Mouse (Mus musculus) ES-E14 (cell line): ENCODE measurements at regions not wholly inside any gene's neighbourhood (a gene's known extent, or its start where the extent isn't known, plus 50 kb on each side); places are given as distances from the start of the nearest gene placed in this dataset.

Experiments
- DNase-seq: peaks from one replicate; pipeline ENCODE4 v3.0.0-alpha.2; 2013; ENCODE audit warnings: low read depth, low spot score
- H3K27ac ChIP-seq: 2 replicates; pipeline ENCODE4 v1.5.1; 2012; ENCODE audit warnings: low read depth, mild to moderate bottlenecking, low read length, moderate library complexity, mixed read lengths; ENCODE audit not compliant: poor library complexity, insufficient read depth, severe bottlenecking
- H3K36me3 ChIP-seq: 2 replicates; pipeline ENCODE4 v1.6.1; 2012; ENCODE audit warnings: mild to moderate bottlenecking, low read length, moderate library complexity, mixed read lengths; ENCODE audit not compliant: control insufficient read depth, poor library complexity, insufficient read depth, severe bottlenecking
- H3K4me1 ChIP-seq, 2 experiments: fragments of 150-350 bp in 1 of 2; sonication (generic) in 1 of 2; 2 replicates each; pipeline ENCODE4 v1.6.1; 2012; ENCODE audit warnings: low read length in 2 of 2, mild to moderate bottlenecking in 1 of 2, mixed read lengths in 1 of 2; ENCODE audit not compliant: control insufficient read depth in 2 of 2, insufficient read depth in 2 of 2, poor library complexity in 1 of 2
- H3K4me3 ChIP-seq, 2 experiments: fragments of 150-350 bp in 1 of 2; sonication (generic) in 1 of 2; 2 replicates each; pipeline ENCODE4 v1.5.1; 2012; ENCODE audit warnings: low read length in 2 of 2, low read depth in 1 of 2, mild to moderate bottlenecking in 1 of 2, mixed read lengths in 1 of 2; ENCODE audit not compliant: insufficient read depth in 1 of 2, poor library complexity in 1 of 2, severe bottlenecking in 1 of 2
- H3K9ac ChIP-seq: 2 replicates; pipeline ENCODE4 v1.6.1; 2012; ENCODE audit warnings: low read depth, mild to moderate bottlenecking, low read length, mixed read lengths; ENCODE audit not compliant: poor library complexity, insufficient read depth, severe bottlenecking
- H3K9me3 ChIP-seq: fragments of 150-350 bp; sonication (generic); 2 replicates; pipeline ENCODE4 v1.6.1; 2012; ENCODE audit warnings: low read depth, mild to moderate bottlenecking, low read length; ENCODE audit not compliant: control insufficient read depth, insufficient read depth
- CHD2 ChIP-seq: IDR thresholded peaks from 2 replicates; pipeline ENCODE4 v1.6.1; 2014; ENCODE audit warnings: mild to moderate bottlenecking, low read depth, low read length, inconsistent platforms
- HCFC1 ChIP-seq: IDR thresholded peaks from 2 replicates; pipeline ENCODE4 v1.6.1; 2012; ENCODE audit warnings: low read length, inconsistent platforms, borderline replicate concordance; ENCODE audit not compliant: insufficient read depth
- MAFK ChIP-seq: IDR thresholded peaks from 2 replicates; pipeline ENCODE4 v1.6.1; 2014; ENCODE audit warnings: mild to moderate bottlenecking, low read depth, low read length, inconsistent platforms; ENCODE audit not compliant: insufficient read depth
- ZC3H11A ChIP-seq: IDR thresholded peaks from 2 replicates; pipeline ENCODE4 v1.6.1; 2012; ENCODE audit warnings: low read depth, mild to moderate bottlenecking, inconsistent platforms, low read length, borderline replicate concordance
- ZNF384 ChIP-seq: IDR thresholded peaks from 2 replicates; pipeline ENCODE4 v1.6.1; 2012; ENCODE audit warnings: low read depth, low read length, inconsistent platforms
- in situ Hi-C, 2 experiments: fragments of 600-800 bp; cut with MboI; formaldehyde crosslinking; loops; one replicate each; pipeline ENCODE4 v1.15.1; 2025; ENCODE audit warnings: low sequenced_read_pairs in 2 of 2, inconsistent platforms in 1 of 2; ENCODE audit not compliant: unreplicated experiment in 2 of 2

DNA sequence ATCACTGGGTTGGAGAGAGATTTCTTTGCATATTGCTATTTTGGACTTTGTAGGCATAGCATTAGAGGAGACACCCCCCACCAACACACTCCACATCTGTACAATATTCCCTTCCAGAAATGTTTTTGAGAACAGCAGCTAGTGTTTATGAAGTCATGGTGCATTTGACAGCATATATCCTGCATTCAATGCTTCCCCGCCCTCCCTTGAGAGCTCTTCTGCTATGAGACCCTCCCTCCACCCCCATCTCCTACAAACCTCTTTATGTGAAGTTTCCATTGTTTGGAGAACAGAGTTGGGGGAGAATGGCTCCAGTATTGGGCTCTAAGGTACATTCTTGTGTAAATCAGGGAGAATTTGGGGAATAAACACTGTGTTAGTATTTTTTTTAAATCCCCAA lies 252.9 kb upstream of the Auts2 start:
- Histone ChIP-seq H3K9ac (no peak overlapping the region), H3K9me3 (no peaks in the 10 kb centered on the region), H3K27ac (no peak overlapping the region), H3K4me3 (no peak overlapping the region), H3K36me3 (no peaks in the 10 kb centered on the region), H3K4me1 (no peaks in the 10 kb centered on the region)
- TF ChIP-seq ZNF384 (no peak), CHD2 (no peak), HCFC1 (no peak), ZC3H11A (no peak), MAFK (no peak)
- no peak for DNase-seq
- in situ Hi-C loops, result no loop called here

DNA sequence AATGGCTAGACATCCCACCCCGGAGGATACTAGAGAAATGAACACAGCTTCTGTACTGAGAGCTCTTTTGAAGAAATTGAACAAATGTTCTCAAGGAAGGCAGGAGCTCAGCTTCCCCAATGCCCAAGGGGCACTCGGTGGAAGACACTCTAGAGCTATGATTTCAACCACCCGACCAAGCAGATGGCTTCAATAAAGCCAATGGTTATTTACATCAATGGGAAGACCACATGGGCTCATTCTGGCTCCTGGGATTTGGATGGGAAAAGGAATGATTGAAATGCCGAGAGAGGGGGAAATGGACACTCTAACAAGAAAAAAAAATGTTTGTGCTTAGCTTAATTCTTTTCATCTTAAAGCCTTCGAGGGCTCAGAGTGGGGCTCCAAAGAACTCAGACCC lies 249.3 kb upstream of the Auts2 start:
- no peak overlapping the region for H3K4me3 ChIP-seq
- H3K4me1 ChIP-seq, result no peaks in the 10 kb centered on the region
- H3K9ac ChIP-seq, result no peak overlapping the region
- no peak for DNase-seq
- in situ Hi-C loops, result no loop called here
- no peaks in the 10 kb centered on the region for H3K9me3 ChIP-seq
- no peak overlapping the region for H3K27ac ChIP-seq
- H3K36me3 ChIP-seq, result no peaks in the 10 kb centered on the region
- TF ChIP-seq ZC3H11A, result no peak
- no peak for TF ChIP-seq ZNF384
- TF ChIP-seq HCFC1, result no peak

DNA sequence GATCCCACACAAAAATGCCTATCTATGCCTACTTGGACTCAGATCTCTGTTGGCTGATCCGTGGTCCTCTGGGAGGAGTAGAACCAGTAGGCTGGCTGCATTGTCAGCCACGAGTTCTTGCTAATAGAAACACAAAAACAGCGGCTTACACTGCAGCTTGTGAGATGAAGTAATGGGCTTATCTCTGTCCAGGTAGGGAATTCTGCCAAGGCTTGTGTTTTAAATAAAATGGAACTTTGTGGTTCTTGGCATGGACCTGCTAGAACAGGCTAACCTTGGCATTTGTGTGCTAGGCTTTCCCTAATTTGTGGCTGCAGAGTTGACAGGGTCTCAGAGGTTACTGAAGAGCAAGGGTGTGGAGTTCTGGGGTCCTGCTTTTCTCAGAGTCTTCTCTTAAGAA lies 242.1 kb upstream of the Auts2 start:
- no peak for TF ChIP-seq MAFK
- TF ChIP-seq HCFC1, result no peak
- no peak for TF ChIP-seq CHD2
- TF ChIP-seq ZNF384, result no peak
- TF ChIP-seq ZC3H11A, result no peak
- Histone ChIP-seq H3K36me3 (no peaks in the 10 kb centered on the region), H3K9me3 (no peaks in the 10 kb centered on the region), H3K4me1 (no peaks in the 10 kb centered on the region), H3K9ac (no peak overlapping the region), H3K4me3 (no peak overlapping the region), H3K27ac (no peak overlapping the region)
- in situ Hi-C loops, result no loop called here
- DNase-seq, result no peak

DNA sequence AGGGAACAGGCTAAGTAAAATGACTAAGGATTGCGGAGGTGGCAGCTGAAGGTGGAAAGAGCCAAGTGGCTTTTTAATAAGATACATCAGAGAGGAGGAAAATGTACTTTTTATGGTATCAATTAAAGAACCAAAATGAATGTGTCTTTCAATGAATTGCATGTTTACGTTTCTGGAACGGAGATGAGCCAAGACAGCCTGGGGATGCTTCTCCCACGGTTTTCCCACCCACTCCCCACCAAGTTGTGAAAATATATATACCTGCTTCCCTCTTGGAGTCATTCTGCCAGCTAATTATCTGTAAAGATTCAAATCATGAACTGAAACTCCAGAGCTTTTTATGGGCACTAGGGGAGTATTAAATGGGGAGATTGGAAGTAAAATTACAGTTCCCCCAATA lies 241.6 kb upstream of the Auts2 start:
- Histone ChIP-seq H3K36me3 (no peaks in the 10 kb centered on the region), H3K9ac (no peak overlapping the region), H3K27ac (no peak overlapping the region), H3K4me3 (no peak overlapping the region), H3K4me1 (no peaks in the 10 kb centered on the region), H3K9me3 (no peaks in the 10 kb centered on the region)
- no peak for TF ChIP-seq ZC3H11A
- DNase-seq, result no peak
- in situ Hi-C loops, result no loop called here

DNA sequence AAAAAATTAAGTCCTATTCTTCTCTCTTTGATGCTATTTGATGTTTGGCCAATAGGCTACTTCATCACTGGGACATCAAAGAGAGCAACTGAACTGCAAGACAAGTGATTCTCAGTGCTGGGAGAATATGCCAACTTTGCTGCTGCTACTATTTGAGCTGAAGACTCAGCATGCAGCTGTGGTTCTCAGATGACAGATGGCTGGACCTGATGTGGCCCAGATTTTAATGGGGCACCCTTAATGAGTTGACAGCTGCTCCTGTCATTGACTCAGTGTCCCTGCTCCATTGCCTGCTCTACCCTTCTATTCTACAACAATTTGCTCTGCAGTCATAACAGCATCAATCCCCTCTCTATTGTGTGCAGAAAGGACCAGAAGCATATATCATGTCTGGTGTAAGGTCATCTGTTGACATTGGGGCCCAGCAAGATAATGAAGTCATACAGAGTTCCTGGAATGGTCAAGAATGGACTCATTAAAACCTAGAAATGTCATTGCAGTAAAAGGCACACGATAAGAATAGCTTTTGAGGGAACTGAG lies 231.1 kb upstream of the Auts2 start:
- H3K9ac ChIP-seq, result no peak overlapping the region
- H3K36me3 ChIP-seq, result no peaks in the 10 kb centered on the region
- in situ Hi-C loops, result no loop called here
- no peak for TF ChIP-seq HCFC1
- TF ChIP-seq ZNF384, result no peak
- TF ChIP-seq MAFK, result no peak
- H3K4me3 ChIP-seq, result no peak overlapping the region
- H3K27ac ChIP-seq, result no peak overlapping the region
- no peaks in the 10 kb centered on the region for H3K9me3 ChIP-seq
- no peak for DNase-seq
- no peaks in the 10 kb centered on the region for H3K4me1 ChIP-seq
